Mouse (Mus musculus): ENCODE measurements around the gene Slc17a5. TPM values are rescaled to one million over a fixed set of nuclear protein-coding genes. Genes with fewer than 3 reads are reported as not detected.

Gene Slc17a5
- total RNA-seq (2017): 5.9 and 8.7 TPM in 2 replicates

GRCm38 (mm10) chr9:78587914-78588313 lies at the start of gene Slc17a5:
Slc17a5 (minus strand) TSS chr9:78588041.
- peak; percentile 93 for ATAC-seq (replicated peaks; ENCODE audit: low read depth, poor library complexity, severe bottlenecking)

- ATAC-seq (replicated peaks; ENCODE audit: low read depth, poor library complexity, severe bottlenecking): no peak
Measured at GRCm38 (mm10) chr9:78633976-78634375, 46.1 kb upstream of the Slc17a5 start.

GRCm38 (mm10) chr9:78631755-78632434 lies 44.1 kb upstream of the Slc17a5 start:
- ATAC-seq (replicated peaks; ENCODE audit: low read depth, poor library complexity, severe bottlenecking): peak; percentile 74

GRCm38 (mm10) chr9:78629991-78630390 lies 42.1 kb upstream of the Slc17a5 start:
- ATAC-seq (replicated peaks; ENCODE audit: low read depth, poor library complexity, severe bottlenecking): no peak

- no peak for ATAC-seq (replicated peaks; ENCODE audit: low read depth, poor library complexity, severe bottlenecking)
Measured at GRCm38 (mm10) chr9:78623301-78623747, 35.5 kb upstream of the Slc17a5 start.

GRCm38 (mm10) chr9:78619285-78619684 lies 31.4 kb upstream of the Slc17a5 start:
- no peak for ATAC-seq (replicated peaks; ENCODE audit: low read depth, poor library complexity, severe bottlenecking)

- peak; percentile 85 for ATAC-seq (replicated peaks; ENCODE audit: low read depth, poor library complexity, severe bottlenecking)
Measured at GRCm38 (mm10) chr9:78615401-78616021, 27.7 kb upstream of the Slc17a5 start, which contains the start of gene Cd109. Cd109 (plus strand) TSS chr9:78615546.

- no peak for ATAC-seq (replicated peaks; ENCODE audit: low read depth, poor library complexity, severe bottlenecking)
Measured at GRCm38 (mm10) chr9:78614201-78614600, 26.4 kb upstream of the Slc17a5 start.

GRCm38 (mm10) chr9:78601046-78601730 lies 13.3 kb upstream of the Slc17a5 start:
- 0 out of 2 replicates have a peak, but pooled peaks have one; percentile 50 for ATAC-seq (replicated peaks; ENCODE audit: low read depth, poor library complexity, severe bottlenecking)

GRCm38 (mm10) chr9:78599927-78600326 lies 12.1 kb upstream of the Slc17a5 start:
- no peak for ATAC-seq (replicated peaks; ENCODE audit: low read depth, poor library complexity, severe bottlenecking)

GRCm38 (mm10) chr9:78596834-78597233 lies 9.0 kb upstream of the Slc17a5 start:
- peak; percentile 94 for ATAC-seq (replicated peaks; ENCODE audit: low read depth, poor library complexity, severe bottlenecking)

- no peak for ATAC-seq (replicated peaks; ENCODE audit: low read depth, poor library complexity, severe bottlenecking)
Measured at GRCm38 (mm10) chr9:78595769-78596555, 8.1 kb upstream of the Slc17a5 start.

- ATAC-seq (replicated peaks; ENCODE audit: low read depth, poor library complexity, severe bottlenecking): no peak
Measured at GRCm38 (mm10) chr9:78595257-78595656, 7.4 kb upstream of the Slc17a5 start.

GRCm38 (mm10) chr9:78590471-78590870 lies 2.6 kb upstream of the Slc17a5 start:
- no peak for ATAC-seq (replicated peaks; ENCODE audit: low read depth, poor library complexity, severe bottlenecking)

GRCm38 (mm10) chr9:78588411-78589033 lies 681 bp upstream of the Slc17a5 start:
- ATAC-seq (replicated peaks; ENCODE audit: low read depth, poor library complexity, severe bottlenecking): peak; percentile 61

- peak; percentile 23 for ATAC-seq (replicated peaks; ENCODE audit: low read depth, poor library complexity, severe bottlenecking)
Measured at GRCm38 (mm10) chr9:78587218-78587883, 490 bp downstream of the Slc17a5 start.

GRCm38 (mm10) chr9:78579644-78580396 lies 8.0 kb downstream of the Slc17a5 start:
- ATAC-seq (replicated peaks; ENCODE audit: low read depth, poor library complexity, severe bottlenecking): no peak

GRCm38 (mm10) chr9:78578824-78579223 lies 9.0 kb downstream of the Slc17a5 start:
- peak; percentile 95 for ATAC-seq (replicated peaks; ENCODE audit: low read depth, poor library complexity, severe bottlenecking)

Measured in common myeloid progenitor, adult 5-6 weeks (primary cell).